ENCODE assay signal across 9 mouse cellular contexts in the genomic region with DNA sequence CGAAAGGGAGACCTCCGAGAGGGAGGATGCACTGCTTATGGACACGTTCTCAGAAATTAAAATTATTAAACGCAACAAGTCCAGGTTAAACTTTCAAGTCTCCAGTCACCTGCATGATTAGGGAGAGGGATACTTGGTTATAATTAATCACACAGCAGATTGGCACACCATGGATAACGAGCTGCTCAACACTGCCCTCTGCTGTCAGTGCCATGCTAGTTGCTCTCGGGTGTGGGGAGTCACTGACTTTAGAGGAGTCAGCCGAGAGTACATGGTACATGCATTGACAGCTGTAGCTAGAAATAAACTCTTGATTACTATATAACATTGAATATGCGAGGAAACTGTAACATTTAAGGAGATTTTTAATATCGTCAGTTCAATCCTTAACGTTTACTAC.
DNase-seq lines count a peak whose midpoint lies in the region; ATAC-seq and TF ChIP-seq lines count a peak whose summit lies in the region.
"Had no signal": no experiment of that assay in that cellular context is flagged by ENCODE, and none has a peak within 500 bp of the region (broad histone marks: within the 10 kb centered on the region; RNA-seq: fewer than 3 reads in every experiment).

No protein-coding gene starts in this region.

- H3K4me1 ChIP-seq in cerebellum, adult 2 months (ENCODE audit: control insufficient read depth, insufficient read depth, low read length) = no peaks in the 10 kb centered on the region
- H3K4me1 ChIP-seq: stomach, embryonic 15.5 days had no signal

- intact Hi-C loops in gastrocnemius, adult 2 months (cut with DNase I) = no loop called here

- no peaks in the 10 kb centered on the region for H3K27me3 ChIP-seq in cerebellum, adult 2 months (ENCODE audit: control insufficient read depth, insufficient read depth, low read length)
- H3K27me3 ChIP-seq: stomach, embryonic 15.5 days had no signal

- peak; percentile 93 for ATAC-seq in megakaryocyte progenitor cell, adult 5-6 weeks (replicated peaks; ENCODE audit: poor library complexity)

- no peak overlapping the region for H3K4me3 ChIP-seq in gastrocnemius, adult 2 months
- H3K4me3 ChIP-seq in cerebellum, adult 2 months (replicated peaks; ENCODE audit: insufficient read depth, low read depth, low read length) = no peak overlapping the region
- H3K4me3 ChIP-seq: stomach, embryonic 15.5 days had no signal

- peak; percentile 77 for TF ChIP-seq CTCF in gastrocnemius, adult 2 months (IDR thresholded peaks at IDR 0.05)
- peak; percentile 81 for TF ChIP-seq CTCF in cerebellum, adult 2 months (IDR thresholded peaks at IDR 0.05; ENCODE audit: borderline replicate concordance, insufficient read depth, low read depth, low read length)

- no peak overlapping the region for H3K27ac ChIP-seq in gastrocnemius, adult 2 months
- no peak overlapping the region for H3K27ac ChIP-seq in cerebellum, adult 2 months (ENCODE audit: insufficient read depth, low read length)
- H3K27ac ChIP-seq: stomach, embryonic 15.5 days had no signal

- DNase-seq in gastrocnemius, adult 2 months = peak; percentile 46
- no peak for DNase-seq in gastrocnemius, postnatal 25 days
- peak; percentile 54 to 61 for DNase-seq in right cerebral cortex, adult 2 months (ENCODE audit: low spot score in 2 of 2)
- no peak for DNase-seq in right cerebral cortex, postnatal 25 days
- peak; percentile 39 to 65 for DNase-seq in cerebellum, adult 2 months
- DNase-seq in kidney, adult 9 months = peak; percentile 76
- peak; percentile 14 to 66 for DNase-seq in thymus, postnatal 10 days (ENCODE audit: low spot score in 2 of 2)

- WGBS in cerebellum, adult 2 months = 62% methylated on average over 10 of the region's 10 CpGs

- no peak for TF ChIP-seq POLR2A in cerebellum, adult 2 months (IDR thresholded peaks at IDR 0.05; ENCODE audit: borderline replicate concordance, insufficient read depth, low read length)

Comparison
In these comparisons a context has a peak if more than half of its experiments do, and no peak if none do; other contexts are left out.
1. DNase-seq: peak in gastrocnemius, adult 2 months (single experiment), right cerebral cortex, adult 2 months (2 of 2), cerebellum, adult 2 months (2 of 2), kidney, adult 9 months (single experiment) and thymus, postnatal 10 days (2 of 2); none in gastrocnemius, postnatal 25 days (single experiment) and right cerebral cortex, postnatal 25 days (single experiment).